Mouse (Mus musculus) T-helper 2 cell (primary cell): ENCODE data around the gene Gm17482.

ENCODE experiments used
- in situ Hi-C: fragments of 300-600 bp; cut with MboI, MseI; formaldehyde crosslinking; loops from one replicate; pipeline ENCODE4 v1.15.1; 2025; ENCODE audit warnings: high pct_unique_total_duplicates

Gene Gm17482

GRCm38 (mm10) chr6:115245500-115246058 is 18.4 kb downstream of the Gm17482 start:
- in situ Hi-C loops, result no loop called here

- in situ Hi-C loops, result no loop called here
Measured at GRCm38 (mm10) chr6:115251531-115251985, 24.4 kb downstream of the Gm17482 start.

GRCm38 (mm10) chr6:115252099-115252873 is 25.1 kb downstream of the Gm17482 start, which contains the start of gene Timp4:
TSS of gene Timp4 (minus strand) at chr6:115252205.
- in situ Hi-C loops, result no loop called here

GRCm38 (mm10) chr6:115255171-115255570 is 28.0 kb downstream of the Gm17482 start:
- in situ Hi-C loops, result no loop called here

GRCm38 (mm10) chr6:115260507-115260906 is 33.4 kb downstream of the Gm17482 start:
- in situ Hi-C loops, result loop anchor here (5.0 kb wide), 1 partner anchor 67 kb away; no protein-coding TSS in a partner anchor

- in situ Hi-C loops, result no loop called here
Measured at GRCm38 (mm10) chr6:115266791-115267190, 39.6 kb downstream of the Gm17482 start.

GRCm38 (mm10) chr6:115267916-115268315 is 40.8 kb downstream of the Gm17482 start:
- in situ Hi-C loops, result no loop called here

- in situ Hi-C loops, result no loop called here
Measured at GRCm38 (mm10) chr6:115268551-115269385, 41.6 kb downstream of the Gm17482 start.

GRCm38 (mm10) chr6:115269561-115269960 is 42.4 kb downstream of the Gm17482 start:
- in situ Hi-C loops, result no loop called here

GRCm38 (mm10) chr6:115270085-115270484 is 42.9 kb downstream of the Gm17482 start:
- in situ Hi-C loops, result no loop called here

GRCm38 (mm10) chr6:115271326-115271725 is 44.2 kb downstream of the Gm17482 start:
- in situ Hi-C loops, result no loop called here

GRCm38 (mm10) chr6:115271866-115272271 is 44.7 kb downstream of the Gm17482 start:
- in situ Hi-C loops, result no loop called here

GRCm38 (mm10) chr6:115273346-115273745 is 46.2 kb downstream of the Gm17482 start:
- in situ Hi-C loops, result no loop called here

GRCm38 (mm10) chr6:115274705-115275104 is 47.6 kb downstream of the Gm17482 start:
- in situ Hi-C loops, result no loop called here

GRCm38 (mm10) chr6:115275116-115275815 is 48.1 kb downstream of the Gm17482 start:
- in situ Hi-C loops, result no loop called here

- in situ Hi-C loops, result no loop called here
Measured at GRCm38 (mm10) chr6:115278086-115278485, 50.9 kb downstream of the Gm17482 start.

GRCm38 (mm10) chr6:115279639-115280038 is 52.5 kb downstream of the Gm17482 start:
- in situ Hi-C loops, result loop anchor here (5.0 kb wide), 1 partner anchor 243 kb away; no protein-coding TSS in a partner anchor

- in situ Hi-C loops, result loop anchor here (5.0 kb wide), 1 partner anchor 238 kb away; no protein-coding TSS in a partner anchor
Measured at GRCm38 (mm10) chr6:115284153-115284552, 57.0 kb downstream of the Gm17482 start.

- in situ Hi-C loops, result no loop called here
Measured at GRCm38 (mm10) chr6:115286441-115286840, 59.3 kb downstream of the Gm17482 start.

- in situ Hi-C loops, result no loop called here
Measured at GRCm38 (mm10) chr6:115288223-115288622, 61.1 kb downstream of the Gm17482 start.

- in situ Hi-C loops, result no loop called here
Measured at GRCm38 (mm10) chr6:115290561-115290960, 63.4 kb downstream of the Gm17482 start.
